23 mouse cellular contexts compared by ENCODE assay signal in the genomic region with DNA sequence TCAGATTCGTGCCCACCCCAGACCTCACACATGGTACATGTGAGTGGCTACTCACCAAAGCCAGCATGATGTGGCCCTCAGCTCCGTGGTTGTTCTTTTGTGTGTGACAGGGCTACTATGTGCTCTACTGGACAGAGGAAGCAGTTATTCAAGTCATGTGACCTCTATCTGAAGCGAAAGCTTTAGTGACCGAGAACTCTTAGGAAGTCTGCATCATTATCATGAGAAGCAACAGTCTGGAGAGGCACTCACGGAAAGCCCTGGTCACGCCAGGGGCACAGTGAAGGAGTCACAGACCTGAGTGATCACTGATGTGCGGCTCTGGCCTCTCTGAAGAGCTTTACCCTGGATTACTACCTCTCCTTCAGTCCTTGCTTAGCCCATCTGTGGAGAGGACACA. TPM values are rescaled to one million over a fixed set of nuclear protein-coding genes. Genes with fewer than 3 reads are reported as not detected.
DNase-seq lines count a peak whose midpoint lies in the region; ATAC-seq and TF ChIP-seq lines count a peak whose summit lies in the region.
"Had no signal": no experiment of that assay in that cellular context is flagged by ENCODE, and none has a peak within 500 bp of the region (broad histone marks: within the 10 kb centered on the region; RNA-seq: fewer than 3 reads in every experiment).

No protein-coding gene starts in this region.

- no peak overlapping the region for H3K4me2 ChIP-seq in midbrain, embryonic 11.5 days
- no peak overlapping the region for H3K4me2 ChIP-seq in midbrain, postnatal 0 days (ENCODE audit: low read depth, low read length, poor library complexity, severe bottlenecking)
- H3K4me2 ChIP-seq: embryonic facial prominence, embryonic 12.5 days; forebrain, embryonic 13.5 days; forebrain, embryonic 15.5 days had no signal

- no peaks in the 10 kb centered on the region for H3K27me3 ChIP-seq in midbrain, embryonic 11.5 days (ENCODE audit: control insufficient read depth, insufficient read depth, low read length)
- no peaks in the 10 kb centered on the region for H3K27me3 ChIP-seq in midbrain, postnatal 0 days (ENCODE audit: insufficient read depth, low read length)
- H3K27me3 ChIP-seq: CH12.LX; embryonic facial prominence, embryonic 12.5 days; forebrain, embryonic 13.5 days; forebrain, embryonic 15.5 days; Patski had no signal

- no peak overlapping the region for H3K4me3 ChIP-seq in midbrain, embryonic 11.5 days (ENCODE audit: low read depth, low read length)
- no peak overlapping the region for H3K4me3 ChIP-seq in midbrain, postnatal 0 days (ENCODE audit: low read depth, low read length)
- H3K4me3 ChIP-seq: embryonic facial prominence, embryonic 10.5 days; embryonic facial prominence, embryonic 12.5 days; forebrain, embryonic 13.5 days; forebrain, embryonic 15.5 days had no signal

- no peaks in the 10 kb centered on the region for H3K36me3 ChIP-seq in midbrain, embryonic 11.5 days (ENCODE audit: control insufficient read depth, insufficient read depth, low read length)
- peaks cover 4% of the 10 kb centered on the region for H3K36me3 ChIP-seq in midbrain, postnatal 0 days (ENCODE audit: insufficient read depth, low read length)
- H3K36me3 ChIP-seq: embryonic facial prominence, embryonic 10.5 days; embryonic facial prominence, embryonic 12.5 days; forebrain, embryonic 15.5 days; G1E had no signal

- H3K27ac ChIP-seq in midbrain, embryonic 11.5 days (ENCODE audit: low read depth, low read length), result no peak overlapping the region
- H3K27ac ChIP-seq in midbrain, postnatal 0 days (ENCODE audit: low read depth, low read length), result no peak overlapping the region
- H3K27ac ChIP-seq: embryonic facial prominence, embryonic 10.5 days; embryonic facial prominence, embryonic 12.5 days; forebrain, embryonic 13.5 days; forebrain, embryonic 15.5 days had no signal

- TF ChIP-seq CTCF in midbrain, postnatal 0 days (IDR thresholded peaks at IDR 0.05), result no peak

- ATAC-seq in midbrain, embryonic 11.5 days (ENCODE audit: low FRiP score), result no peak
- no peak for ATAC-seq in midbrain, postnatal 0 days (ENCODE audit: low FRiP score)
- ATAC-seq in granulocyte monocyte progenitor cell, adult 5-6 weeks (replicated peaks; ENCODE audit: poor library complexity, severe bottlenecking), result 0 out of 2 replicates have a peak, but pooled peaks have one; percentile 13
- ATAC-seq: CD4-positive, CD25-positive, alpha-beta regulatory T cell, adult 4 months; forebrain, embryonic 13.5 days; forebrain, embryonic 15.5 days; forebrain, postnatal 0 days; Patski had no signal

- WGBS in midbrain, embryonic 11.5 days, result 91% methylated on average over 7 of the region's 7 CpGs
- WGBS in midbrain, postnatal 0 days, result 91% methylated on average over 7 of the region's 7 CpGs

- H3K9me3 ChIP-seq in midbrain, embryonic 11.5 days (ENCODE audit: control insufficient read depth, low read length), result no peaks in the 10 kb centered on the region
- no peaks in the 10 kb centered on the region for H3K9me3 ChIP-seq in midbrain, postnatal 0 days (ENCODE audit: low read length)
- H3K9me3 ChIP-seq: embryonic facial prominence, embryonic 10.5 days; embryonic facial prominence, embryonic 12.5 days; forebrain, embryonic 13.5 days; forebrain, embryonic 15.5 days had no signal

- H3K4me1 ChIP-seq in midbrain, embryonic 11.5 days (ENCODE audit: control insufficient read depth, insufficient read depth, low read length), result no peaks in the 10 kb centered on the region
- H3K4me1 ChIP-seq in midbrain, postnatal 0 days (ENCODE audit: insufficient read depth, low read length), result no peaks in the 10 kb centered on the region
- H3K4me1 ChIP-seq: embryonic facial prominence, embryonic 10.5 days; embryonic facial prominence, embryonic 12.5 days; forebrain, embryonic 13.5 days; forebrain, embryonic 15.5 days had no signal

- H3K9ac ChIP-seq in midbrain, embryonic 11.5 days (ENCODE audit: low read length), result no peak overlapping the region
- H3K9ac ChIP-seq in midbrain, postnatal 0 days (replicated peaks; ENCODE audit: low read length, poor library complexity, severe bottlenecking), result no peak overlapping the region
- H3K9ac ChIP-seq: embryonic facial prominence, embryonic 12.5 days; forebrain, embryonic 13.5 days; forebrain, embryonic 15.5 days; forebrain, postnatal 0 days had no signal

- peak; percentile 51 for DNase-seq in midbrain, embryonic 11.5 days (ENCODE audit: low spot score, missing footprints)
- no peak for DNase-seq in midbrain, postnatal 0 days (ENCODE audit: low spot score)
- DNase-seq in cerebellum, postnatal 25 days, result no peak
- DNase-seq in natural killer cell, adult 2 months (ENCODE audit: low spot score in 2 of 2), result no peak
- DNase-seq: adrenal gland, adult 2 months; adrenal gland, postnatal 10 days; adrenal gland, postnatal 25 days; B cell, adult 2 months; cerebellum, adult 11 months; cerebellum, adult 18-20 months; cerebellum, adult 8-10 months; cerebellum, adult 9-11 months; cerebellum, postnatal 14 days; forebrain, postnatal 0 days had no signal

RNA-seq across cellular contexts. Expression of gene Mok, which starts 18.4 kb away (rescaled TPM):
- 11.1 and 11.8 TPM in 2 replicates for polyA plus RNA-seq in midbrain, embryonic 11.5 days (2014; fragmentation: Nextera tagmentation; extraction: Ambion mirVana)
- total RNA-seq in midbrain, postnatal 0 days (2014; rRNA removed), result 10.7 and 23.7 TPM in 2 replicates
- 17.0 and 18.9 TPM in 2 replicates for polyA plus RNA-seq in midbrain, postnatal 0 days (2015; fragmentation: Nextera tagmentation; extraction: Ambion mirVana)
- total RNA-seq in granulocyte monocyte progenitor cell, adult 5-6 weeks (2014; fragmentation: Nextera tagmentation), result 1.5 TPM in 2 replicates
- total RNA-seq in granulocyte monocyte progenitor cell, adult 5-6 weeks (2017), result 2.6 and 2.9 TPM in 2 replicates

RNA-seq across cellular contexts. Expression of gene Zfp839, which starts 27.7 kb away (rescaled TPM):
- 1.4 and 1.8 TPM in 2 replicates for polyA plus RNA-seq in midbrain, embryonic 11.5 days (2014; fragmentation: Nextera tagmentation; extraction: Ambion mirVana)
- 4.5 and 5.4 TPM in 2 replicates for total RNA-seq in midbrain, postnatal 0 days (2014; rRNA removed)
- 1.7 and 1.9 TPM in 2 replicates for polyA plus RNA-seq in midbrain, postnatal 0 days (2015; fragmentation: Nextera tagmentation; extraction: Ambion mirVana)
- 6.4 and 8.4 TPM in 2 replicates for total RNA-seq in granulocyte monocyte progenitor cell, adult 5-6 weeks (2014; fragmentation: Nextera tagmentation)
- 4.7 and 6.6 TPM in 2 replicates for total RNA-seq in granulocyte monocyte progenitor cell, adult 5-6 weeks (2017)
